Mouse (Mus musculus) MEL (cell line): ENCODE measurements at regions not wholly inside any gene's neighbourhood (a gene's known extent, or its start where the extent isn't known, plus 50 kb on each side); places are given as distances from the start of the nearest gene placed in this dataset.

Experiments
- BHLHE40 ChIP-seq: IDR thresholded peaks from 2 replicates; pipeline ENCODE4 v1.6.1; 2012; ENCODE audit warnings: low read depth, mild to moderate bottlenecking, inconsistent platforms, low read length, improper control_type of control experiment, borderline replicate concordance
- CHD2 ChIP-seq: IDR thresholded peaks from 2 replicates; pipeline ENCODE4 v1.6.1; 2011; ENCODE audit warnings: low read length, improper control_type of control experiment
- CTCF ChIP-seq, 3 experiments: IDR thresholded peaks in 2 of 3; conservative IDR thresholded peaks in 1 of 3; 2 replicates each; pipeline ENCODE4 v1.5.1; 2011 to 2012; ENCODE audit warnings: low read length in 3 of 3, low read depth in 2 of 3, mild to moderate bottlenecking in 2 of 3, improper control_type of control experiment in 1 of 3, inconsistent platforms in 1 of 3, mixed read lengths in 1 of 3, moderate library complexity in 1 of 3; ENCODE audit not compliant: control insufficient read depth in 1 of 3, insufficient read depth in 1 of 3, poor library complexity in 1 of 3, severe bottlenecking in 1 of 3
- EP300 ChIP-seq, 2 experiments: IDR thresholded peaks; 2 replicates each; pipeline ENCODE4 v1.6.1; 2011; ENCODE audit warnings: improper control_type of control experiment in 2 of 2, low read length in 2 of 2, low read depth in 1 of 2, mild to moderate bottlenecking in 1 of 2
- MXI1 ChIP-seq: IDR thresholded peaks from 2 replicates; pipeline ENCODE4 v1.6.1; 2011; ENCODE audit warnings: mild to moderate bottlenecking, low read depth, low read length, improper control_type of control experiment
- TCF12 ChIP-seq: IDR thresholded peaks from 2 replicates; pipeline ENCODE4 v1.6.1; 2014; ENCODE audit warnings: low read depth, mild to moderate bottlenecking, inconsistent platforms, low read length, improper control_type of control experiment, moderate library complexity

GRCm38 (mm10) chr14:114300611-114301010, 791.4 kb upstream of the Gpc5 start:
- TF ChIP-seq EP300 (IDR thresholded peaks at IDR 0.05; ENCODE audit: low read depth in 1 of 2, low read length in 2 of 2) (no peak), CTCF (IDR thresholded peaks at IDR 0.05 in 2 of 3, conservative IDR thresholded peaks at IDR 0.05 in 1 of 3; ENCODE audit: control insufficient read depth in 1 of 3, insufficient read depth in 1 of 3, low read depth in 2 of 3, low read length in 3 of 3, poor library complexity in 1 of 3, severe bottlenecking in 1 of 3) (no peak), BHLHE40 (no peak), TCF12 (no peak), CHD2 (no peak), MXI1 (no peak)
